Mouse (Mus musculus) testis, postnatal 14 days (tissue): ENCODE data around the gene Ribc2.

ENCODE experiments used
- DNase-seq: peaks from one replicate; pipeline ENCODE4 v3.0.0; 2021; ENCODE audit warnings: low spot score

Gene Ribc2

DNA sequence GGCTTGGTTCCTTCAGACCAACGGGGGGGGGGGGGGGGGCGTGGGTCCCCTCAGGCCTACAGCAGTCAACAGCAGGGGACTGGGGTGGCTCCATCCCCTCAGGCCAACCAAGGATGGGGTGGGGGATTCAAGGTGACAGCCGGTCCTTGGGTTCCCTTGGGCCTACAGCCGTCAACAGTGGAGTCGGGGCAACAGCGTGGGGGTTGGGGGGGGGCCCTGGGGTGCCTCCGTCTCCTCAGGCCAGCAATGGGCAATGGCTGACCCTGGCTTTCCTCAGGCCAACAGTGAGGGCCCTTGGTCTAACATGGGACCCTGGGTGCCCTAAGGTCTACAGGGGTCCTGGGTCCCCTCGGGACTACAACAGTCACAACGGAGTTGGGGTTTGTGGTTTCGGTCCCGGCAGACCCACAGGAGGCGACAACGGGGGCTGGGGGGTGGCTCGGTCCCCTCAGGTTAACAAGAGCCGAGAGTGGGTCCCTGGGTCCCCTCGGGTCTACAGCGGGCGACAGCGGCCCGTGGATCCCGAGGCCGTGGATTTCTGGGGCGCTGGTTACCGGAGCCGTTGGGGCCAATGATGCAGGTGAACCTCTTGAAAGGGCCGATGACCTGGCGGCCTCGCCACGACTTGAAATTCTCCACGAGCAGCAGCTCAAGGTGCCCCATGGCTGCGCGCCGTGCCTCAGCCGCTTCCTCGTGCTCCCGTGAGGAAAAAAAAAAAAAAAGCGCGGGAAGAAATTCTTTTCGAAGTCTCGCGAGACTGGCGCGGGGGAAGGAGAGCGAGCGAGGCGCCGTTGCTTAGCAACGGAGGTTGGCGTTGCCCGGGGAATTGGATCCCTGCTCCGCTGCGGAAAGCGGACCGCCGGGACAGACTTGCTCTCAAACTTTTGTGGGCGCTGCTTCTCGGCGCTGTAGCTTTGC, at the start of gene Ribc2, which contains the start of gene Smc1b:
Gene Ribc2 (plus strand): TSS at position 804 of the 918 bp plus-strand sequence.
Gene Smc1b (minus strand): TSS at position 690 of the 918 bp plus-strand sequence.
- peak; percentile 91 for DNase-seq

DNA sequence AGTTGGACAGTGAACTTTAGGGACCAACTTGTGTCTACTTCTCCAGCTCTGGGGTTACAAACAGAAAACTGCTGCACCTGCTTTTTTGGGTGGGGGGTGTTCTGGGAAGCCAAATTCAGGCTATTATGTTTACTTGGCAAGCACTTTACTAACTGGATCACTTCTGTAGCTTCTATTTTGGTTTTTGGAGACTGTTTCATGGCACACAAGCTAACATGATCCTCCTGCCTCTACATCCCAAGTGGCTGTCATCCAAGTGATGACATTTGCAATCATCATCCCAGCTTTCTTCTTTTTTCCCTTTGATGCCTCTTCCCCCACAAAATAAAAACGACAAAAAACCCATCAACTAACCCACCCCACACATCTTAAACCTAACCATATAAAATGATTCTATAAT, 46.2 kb upstream of the Ribc2 start:
- DNase-seq: no peak

DNA sequence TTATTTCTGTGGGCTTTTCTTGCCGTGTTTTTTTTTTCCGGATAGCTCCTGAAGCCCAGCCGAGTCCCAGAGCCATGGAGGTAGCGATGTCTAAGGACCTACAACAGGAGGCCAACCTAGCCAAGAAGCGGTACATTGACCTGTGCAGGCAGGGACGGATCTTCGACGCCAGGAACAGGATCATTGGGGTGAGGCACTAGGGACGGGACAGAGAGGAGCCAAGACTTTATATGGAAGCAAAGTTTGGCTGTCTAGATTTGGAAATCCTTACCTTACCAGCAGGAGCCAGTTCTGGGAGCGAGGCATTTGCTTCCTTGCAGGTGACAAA, 279 bp downstream of the Ribc2 start:
- DNase-seq: no peak

DNA sequence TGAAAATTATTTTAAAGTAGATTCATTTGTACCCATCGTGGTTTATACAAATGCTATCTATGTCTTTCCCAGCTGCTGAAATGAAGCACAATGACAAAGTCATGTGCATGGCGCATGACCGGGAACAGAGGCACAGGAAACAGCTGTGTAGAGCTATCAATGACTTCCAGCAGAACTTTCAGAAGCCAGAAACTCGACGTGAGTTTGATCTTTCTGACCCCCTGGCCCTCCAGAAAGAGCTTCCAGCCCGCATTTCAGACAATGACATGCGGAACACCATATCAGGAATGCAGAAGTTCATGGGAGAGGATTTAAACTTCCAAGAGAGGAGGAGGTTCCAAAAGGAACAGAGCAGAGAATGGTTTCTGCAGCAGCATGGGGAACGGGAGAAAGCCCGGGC, 3.3 kb downstream of the Ribc2 start:
- no peak for DNase-seq

DNA sequence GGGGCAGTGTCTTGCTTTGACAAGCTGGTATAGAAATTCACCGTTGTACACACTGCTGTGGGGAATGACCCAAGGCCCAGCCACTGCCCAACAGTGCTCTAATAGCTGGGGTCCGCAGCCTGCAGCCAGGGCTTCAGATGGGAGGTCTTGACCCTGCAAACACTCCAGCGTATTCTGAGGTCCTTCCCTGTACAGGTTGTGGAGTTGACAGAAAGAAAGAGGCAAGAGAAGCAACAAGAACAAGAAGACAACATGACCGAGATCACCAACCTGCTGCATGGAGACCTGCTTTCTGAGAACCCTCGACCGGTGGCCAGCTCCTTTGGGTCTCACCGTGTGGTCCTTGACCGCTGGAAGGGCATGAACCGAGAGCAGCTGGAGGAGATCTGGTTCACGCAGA, 9.4 kb downstream of the Ribc2 start:
- no peak for DNase-seq

DNA sequence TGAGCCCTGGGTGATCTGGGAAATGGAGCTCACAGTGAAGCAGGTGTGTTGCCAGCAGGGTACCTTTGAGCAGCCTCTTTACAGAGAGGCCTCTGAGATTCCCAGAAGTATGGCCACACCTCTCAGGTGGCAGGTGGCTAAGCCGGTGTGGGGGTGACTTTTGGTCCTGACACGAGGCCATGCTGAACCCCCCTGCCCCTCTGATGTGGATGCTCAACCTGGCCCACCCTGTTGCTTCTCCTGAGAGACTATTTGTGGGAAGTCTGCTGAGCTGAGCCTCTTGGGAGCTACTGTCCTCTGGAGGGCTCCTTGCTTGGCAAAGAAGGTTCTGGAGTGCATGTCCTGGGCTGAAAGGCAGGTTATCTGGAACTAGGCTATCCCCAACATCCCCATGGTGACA, 10.6 kb downstream of the Ribc2 start:
- no peak for DNase-seq

DNA sequence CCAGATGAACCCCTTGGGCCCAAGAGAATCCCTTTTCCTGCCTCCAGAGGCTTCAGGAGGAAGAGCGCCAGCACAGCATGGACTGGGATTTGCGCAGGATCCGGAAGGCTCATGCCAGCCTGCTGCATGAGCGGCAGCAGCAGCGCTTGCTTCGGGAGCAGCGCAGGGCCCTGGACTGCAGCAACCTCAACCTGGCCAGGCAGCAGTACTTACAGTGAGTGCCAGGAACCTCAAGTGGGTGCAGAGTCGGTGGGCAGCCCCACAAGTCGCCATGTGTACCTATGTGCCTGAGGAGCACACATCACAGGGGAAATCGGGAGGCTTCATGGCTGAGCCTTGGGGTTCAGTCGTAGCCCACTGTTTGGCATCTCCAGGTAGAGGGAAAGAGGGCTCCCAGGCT, 11.3 kb downstream of the Ribc2 start:
- no peak for DNase-seq

DNA sequence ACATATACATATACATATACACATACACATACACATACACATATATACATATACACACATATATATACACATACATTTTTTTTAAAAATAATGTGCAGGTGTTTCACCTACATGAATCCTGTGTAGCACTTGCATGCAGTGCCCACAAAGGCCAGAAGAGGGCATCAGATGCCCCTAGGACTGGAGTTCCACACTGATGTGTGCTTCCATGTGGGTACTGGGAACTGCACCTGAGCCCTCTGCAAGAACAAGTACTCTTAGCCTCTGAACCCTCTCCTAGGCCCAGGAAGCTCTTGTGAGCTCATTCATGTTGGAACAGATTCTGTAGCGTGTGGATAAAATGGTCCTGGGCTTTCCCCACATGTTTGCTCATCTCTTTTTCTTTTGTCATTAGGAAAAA, 11.9 kb downstream of the Ribc2 start:
- DNase-seq: no peak

DNA sequence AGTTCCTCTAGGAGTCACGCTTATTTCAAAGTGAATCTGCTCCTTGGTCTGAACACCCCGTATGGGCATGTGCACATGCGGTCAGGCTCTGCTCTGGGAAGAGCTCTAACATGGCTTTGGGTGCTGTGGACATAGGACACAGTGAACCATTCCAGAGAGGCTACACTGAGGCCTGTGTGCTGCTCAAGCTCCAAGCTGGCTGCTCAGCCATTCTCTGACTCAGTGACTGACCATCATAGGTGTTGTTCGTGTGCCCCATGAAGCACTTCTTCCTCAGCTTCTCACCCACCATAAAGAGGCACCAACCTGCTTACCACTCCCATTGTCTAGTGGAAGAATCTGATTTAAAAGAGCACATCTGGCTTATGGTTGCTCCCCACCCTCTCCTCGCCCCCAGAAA, 12.4 kb downstream of the Ribc2 start:
- DNase-seq: no peak

DNA sequence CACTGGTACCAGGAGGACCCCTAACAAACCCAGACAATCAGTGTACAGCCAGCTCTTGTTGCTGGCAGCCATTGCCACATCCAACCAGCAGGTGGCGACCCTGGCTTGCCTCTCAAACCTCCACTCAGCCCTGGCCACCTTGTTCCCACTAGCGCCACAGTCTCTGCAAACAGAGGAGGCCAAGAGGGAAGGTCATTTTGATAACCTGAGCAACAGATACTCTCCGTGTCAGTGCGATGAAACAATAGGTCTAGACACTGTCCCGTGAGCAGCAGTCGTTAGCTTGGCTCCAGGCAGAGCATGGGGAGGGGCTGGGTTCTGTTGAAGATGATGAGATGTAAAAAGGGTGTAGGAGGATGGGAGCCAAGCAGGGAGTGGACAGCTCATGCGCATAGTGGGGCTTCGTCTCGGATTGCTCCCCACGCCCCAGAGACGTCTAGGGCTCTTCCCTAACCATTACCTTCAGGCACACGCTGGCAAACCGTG, 19.6 kb downstream of the Ribc2 start:
- peak; percentile 51 for DNase-seq

DNA sequence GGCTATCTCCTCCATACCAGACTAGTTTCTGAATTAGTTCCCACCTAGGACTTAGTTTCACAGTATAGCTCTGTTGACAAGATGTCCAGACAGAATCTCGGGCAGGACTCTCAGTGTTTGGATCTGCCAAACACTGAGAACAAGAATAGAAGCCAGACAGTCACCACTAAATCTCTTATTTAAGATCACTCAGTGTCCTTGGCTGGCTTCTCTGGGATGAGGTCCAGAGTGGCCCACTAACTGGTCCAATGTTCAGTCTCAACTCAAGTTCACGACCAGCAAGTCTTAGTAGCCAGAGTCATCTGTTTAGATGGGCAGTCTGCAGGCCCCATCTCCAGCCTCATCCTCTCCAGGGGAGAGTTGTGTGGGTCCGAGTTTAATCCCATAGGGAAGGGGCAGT, 20.7 kb downstream of the Ribc2 start:
- no peak for DNase-seq

DNA sequence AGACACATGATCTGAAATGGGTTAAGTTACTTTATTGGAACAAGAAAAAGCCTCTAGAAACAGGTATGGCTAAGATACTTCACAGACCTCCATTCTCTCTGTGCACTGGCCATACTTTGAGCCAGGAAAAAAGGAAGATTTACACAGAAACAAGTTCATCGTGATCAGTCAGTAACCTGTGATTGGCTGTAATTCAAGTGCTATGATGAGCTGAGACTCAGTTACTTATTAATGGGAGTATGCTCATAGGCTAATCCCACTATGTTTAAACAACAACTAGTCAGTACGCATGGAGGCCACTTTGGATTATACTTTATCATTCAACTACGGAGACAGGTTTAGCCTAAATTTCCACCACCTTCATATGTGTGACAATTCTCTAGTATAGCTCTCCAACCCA, 22.2 kb downstream of the Ribc2 start:
- DNase-seq: no peak

DNA sequence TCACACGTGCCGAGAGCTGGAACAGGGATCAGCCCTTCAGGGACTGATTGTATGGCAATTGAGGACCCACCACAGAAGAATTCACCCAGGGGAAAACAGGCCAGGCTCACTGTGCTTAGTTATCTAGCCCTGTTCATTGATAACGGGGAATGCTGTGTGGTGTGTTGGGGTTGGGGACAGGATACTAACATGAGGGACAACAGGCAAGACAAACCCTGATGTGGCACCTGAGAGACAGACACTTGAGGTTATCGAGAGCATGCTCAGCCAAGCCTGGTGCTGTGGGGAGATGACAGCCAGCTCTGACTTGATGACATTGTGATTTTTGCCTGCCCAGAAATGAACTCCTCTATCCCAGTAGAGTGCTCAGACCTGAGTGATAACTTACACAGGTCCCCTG, 24.3 kb downstream of the Ribc2 start:
- no peak for DNase-seq

DNA sequence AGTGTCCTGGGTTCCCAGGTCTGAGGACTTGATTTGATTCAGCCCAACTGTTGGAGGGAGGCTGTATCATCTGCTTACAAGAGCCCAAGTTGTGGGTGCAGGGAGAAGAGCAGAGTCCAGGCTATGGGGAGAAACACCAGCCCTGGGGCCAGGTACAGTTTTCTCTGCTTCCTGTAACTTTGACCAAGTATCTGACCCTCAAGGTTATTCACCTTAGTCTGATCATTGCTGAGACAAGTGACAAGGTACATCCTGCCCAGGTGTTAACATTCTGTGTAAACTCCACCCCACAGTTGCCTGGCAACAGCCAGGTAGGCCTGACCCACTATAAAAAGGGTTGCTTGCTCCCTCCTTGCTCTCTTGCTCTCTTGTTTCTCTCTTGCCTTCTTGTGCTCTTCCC, 29.5 kb downstream of the Ribc2 start:
- no peak for DNase-seq

DNA sequence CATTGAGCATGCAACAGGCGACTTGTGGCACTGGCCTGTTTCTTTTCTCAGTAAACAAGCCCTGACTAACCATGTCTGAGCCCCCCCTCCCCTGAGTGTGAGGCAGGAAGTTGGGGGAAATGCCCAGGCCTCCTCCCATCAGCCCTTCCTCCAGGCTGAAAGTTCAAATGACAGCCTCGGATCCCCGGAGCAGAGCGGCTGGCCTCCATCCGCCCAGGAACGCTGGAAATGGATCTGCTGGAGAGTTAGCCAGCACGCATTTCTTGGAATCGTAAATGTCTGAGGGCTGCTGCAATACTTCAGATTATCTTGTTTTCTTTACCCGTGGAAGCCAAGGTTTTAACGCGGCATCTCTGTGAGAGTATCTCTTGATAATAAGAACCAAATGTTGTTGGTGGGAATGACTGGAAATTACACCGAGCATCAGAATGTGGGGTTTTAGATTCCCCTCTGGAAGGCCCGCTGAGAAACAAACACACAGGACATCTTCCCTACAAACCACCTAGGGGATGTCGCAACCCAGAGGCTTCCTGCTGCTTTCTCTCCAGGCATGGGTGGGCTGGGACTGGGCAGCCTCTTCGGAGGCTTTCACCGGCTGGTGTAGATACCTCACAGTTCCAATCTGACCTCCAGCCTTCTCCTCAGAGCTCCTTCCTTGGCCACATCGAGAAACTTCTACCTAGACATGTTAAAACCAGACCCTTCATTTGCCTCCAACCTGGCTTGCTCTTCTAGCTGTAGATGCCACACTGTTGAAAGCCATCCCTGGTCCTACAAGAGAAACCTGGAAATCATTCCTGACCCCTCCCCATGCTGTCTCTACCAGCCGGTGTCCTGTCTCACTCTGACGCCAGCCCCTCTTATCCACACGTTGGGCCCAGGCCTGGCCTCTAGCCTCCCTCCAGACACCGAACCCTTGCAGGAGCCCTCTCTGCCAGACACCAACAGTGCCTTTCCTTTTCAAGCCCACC, 31.1 kb downstream of the Ribc2 start:
- no peak for DNase-seq

DNA sequence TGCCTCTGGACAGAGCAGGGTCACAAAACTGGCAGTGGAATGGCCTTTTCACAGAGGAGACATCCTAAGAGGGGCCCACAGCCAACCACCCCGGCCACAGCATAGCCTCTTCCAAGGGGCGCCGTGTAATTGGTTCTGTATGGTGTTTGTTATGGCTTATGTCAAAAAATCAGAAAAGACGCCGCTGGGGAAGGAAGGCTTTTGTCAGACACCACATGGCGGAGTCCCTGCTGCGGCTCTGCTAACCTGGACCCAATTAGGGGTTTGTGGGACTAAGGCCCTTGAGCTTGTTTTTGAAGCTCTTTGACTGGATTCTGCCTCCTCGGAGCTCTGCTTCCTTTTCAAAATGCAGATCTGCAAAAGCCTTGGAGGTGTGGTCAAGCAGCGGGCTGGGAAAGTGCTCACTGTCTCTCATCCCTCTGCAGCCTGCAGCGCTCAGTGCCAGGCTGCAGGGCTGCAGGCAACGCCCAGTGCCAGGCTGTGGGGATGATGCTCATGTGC, 34.6 kb downstream of the Ribc2 start:
- DNase-seq: no peak

DNA sequence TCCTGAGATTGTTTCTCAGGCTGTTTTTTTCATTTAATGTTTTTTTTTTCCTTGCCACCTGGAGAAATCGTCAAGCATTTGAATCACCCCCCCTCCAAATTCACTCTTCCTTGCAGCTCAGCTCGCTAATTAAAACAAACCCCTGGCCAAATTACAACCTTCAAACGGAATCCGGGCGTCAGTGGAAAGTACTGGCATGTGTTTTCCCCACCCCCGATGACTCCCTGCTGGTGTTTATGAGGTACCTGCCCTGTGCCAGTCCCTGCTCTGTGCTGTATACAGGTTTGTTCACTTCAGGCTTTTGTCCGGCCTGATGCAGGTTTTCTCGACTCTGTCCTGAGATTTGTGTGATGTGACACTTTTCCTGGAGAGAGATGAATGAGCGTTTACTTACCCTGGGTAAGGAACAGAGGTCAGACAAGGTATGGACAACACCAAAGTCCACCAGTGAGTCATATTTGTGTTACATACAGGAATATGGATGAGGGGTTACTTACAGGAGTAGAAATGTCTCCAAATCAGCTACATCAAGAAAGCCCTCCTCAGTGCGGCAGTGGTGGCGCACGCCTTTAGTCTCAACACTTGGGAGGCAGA, 35.3 kb downstream of the Ribc2 start:
- DNase-seq: no peak

DNA sequence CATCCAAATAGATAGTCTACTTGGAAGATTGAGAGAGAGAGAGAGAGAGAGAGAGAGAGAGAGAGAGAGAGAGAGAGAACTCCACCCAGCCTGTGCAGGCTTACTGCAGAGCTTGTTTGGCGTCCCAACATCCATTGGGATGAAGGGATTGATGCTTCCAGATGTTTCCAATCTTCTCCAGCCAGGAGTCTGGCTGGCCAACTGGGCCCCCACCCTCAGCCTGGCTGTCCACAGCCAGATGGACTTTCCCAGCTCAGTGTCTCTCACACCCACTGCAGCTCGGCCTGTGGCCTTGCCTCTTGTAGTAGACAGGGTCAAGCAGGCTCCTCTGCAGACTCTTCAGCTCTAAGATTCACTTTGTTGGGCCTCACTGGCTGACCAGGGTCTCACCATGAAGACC, 40.2 kb downstream of the Ribc2 start:
- DNase-seq: peak; percentile 46

DNA sequence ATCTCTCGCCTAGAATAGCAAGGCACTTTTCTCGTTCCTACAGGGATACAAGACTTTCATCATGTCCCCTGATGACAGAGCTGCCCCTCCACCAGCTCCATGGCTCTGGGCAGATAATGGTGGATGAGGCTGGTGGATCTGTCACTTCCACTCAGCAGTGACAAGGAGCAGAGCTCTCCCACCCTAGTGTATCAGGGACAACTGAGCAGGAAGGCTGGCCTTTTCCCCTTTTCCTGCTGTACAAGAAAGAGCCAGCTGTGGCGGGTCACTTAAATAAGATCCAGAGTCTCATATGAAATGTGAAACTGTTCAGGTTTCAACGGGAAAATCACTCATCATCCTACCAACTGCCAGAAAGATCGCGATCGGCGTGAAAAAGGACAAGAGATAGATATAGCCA, 41.5 kb downstream of the Ribc2 start:
- DNase-seq: no peak

DNA sequence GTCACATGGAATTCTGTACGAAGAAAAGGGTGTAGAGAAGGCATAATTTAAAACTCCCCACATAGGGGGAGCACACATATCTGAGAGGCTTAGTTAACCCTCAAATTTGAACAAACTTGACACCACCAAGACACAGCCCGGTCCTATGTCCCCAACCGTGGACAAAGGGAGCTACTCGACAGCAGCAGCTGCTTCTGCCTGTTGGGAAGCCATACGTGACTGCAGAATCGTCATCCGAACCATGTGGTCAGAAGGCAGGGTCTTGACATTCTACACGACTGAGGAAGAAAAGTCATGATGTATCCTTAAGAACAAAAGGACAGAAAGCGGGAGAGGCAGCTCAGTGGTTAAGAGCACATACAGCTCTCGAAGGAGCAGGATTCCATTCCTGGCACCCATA, 42.2 kb downstream of the Ribc2 start:
- DNase-seq: no peak

DNA sequence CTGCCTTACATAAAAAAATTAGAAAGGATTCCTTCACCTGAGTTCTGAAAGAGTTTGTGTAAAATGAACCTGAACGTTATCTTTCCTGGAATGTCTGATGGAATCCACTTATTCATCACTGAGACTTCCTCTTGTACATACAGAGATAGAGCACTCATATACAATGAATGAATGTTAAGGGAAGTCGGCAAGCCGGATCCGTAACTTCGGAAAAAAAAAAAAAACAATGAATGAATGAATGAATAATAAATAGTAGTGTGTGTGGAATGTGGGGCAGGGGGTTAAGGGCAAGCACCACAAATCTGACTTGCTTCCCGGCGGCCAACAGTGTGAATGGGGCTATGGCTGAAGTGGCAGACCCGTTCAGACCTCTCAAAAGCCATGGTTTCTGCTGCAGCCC, 45.7 kb downstream of the Ribc2 start:
- DNase-seq: no peak

DNA sequence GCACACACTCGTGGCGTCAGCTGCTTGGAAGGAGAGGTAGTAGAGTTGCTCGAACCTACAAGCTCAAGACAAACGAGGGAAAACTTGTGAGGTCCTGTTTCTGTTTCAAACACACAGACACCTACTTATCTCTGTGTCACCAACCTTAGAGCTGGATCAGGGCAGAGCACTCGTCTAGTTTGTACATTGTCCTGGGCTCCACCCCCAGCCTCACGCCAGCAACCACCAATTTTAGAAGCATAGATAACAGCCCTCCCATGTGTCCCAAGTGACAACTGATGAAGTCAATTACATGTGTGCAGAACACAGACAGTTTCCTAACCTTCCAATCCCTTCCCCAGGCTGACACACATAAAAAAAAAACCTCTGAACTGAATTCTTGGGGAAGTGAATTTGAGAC, 46.3 kb downstream of the Ribc2 start:
- DNase-seq: no peak
